Mouse (Mus musculus) olfactory bulb, adult 2 months (tissue): ENCODE results near the gene Nt5e.

Experiments
- CTCF ChIP-seq: fragments of 200-500 bp; IDR thresholded peaks from 2 replicates; pipeline ENCODE4 v1.5.1; 2012; ENCODE audit warnings: low read depth, mild to moderate bottlenecking, low read length, moderate library complexity; ENCODE audit not compliant: insufficient read depth
- POLR2A ChIP-seq: fragments of 200-500 bp; IDR thresholded peaks from 2 replicates; pipeline ENCODE4 v1.6.1; 2012; ENCODE audit warnings: mild to moderate bottlenecking, low read depth, low read length, moderate library complexity; ENCODE audit not compliant: insufficient read depth

GRCm38 (mm10) chr9:88361211-88361909 is 34.4 kb downstream of the Nt5e start:
- TF ChIP-seq CTCF (no peak), POLR2A (no peak)
